Mouse (Mus musculus): ENCODE data around the gene Mapkbp1. TPM values are rescaled to one million over a fixed set of nuclear protein-coding genes. Genes with fewer than 3 reads are reported as not detected.

Gene Mapkbp1
- total and polyA plus RNA-seq, 2 experiments from 2014 or later: 1.1 to 18.7 TPM

DNA sequence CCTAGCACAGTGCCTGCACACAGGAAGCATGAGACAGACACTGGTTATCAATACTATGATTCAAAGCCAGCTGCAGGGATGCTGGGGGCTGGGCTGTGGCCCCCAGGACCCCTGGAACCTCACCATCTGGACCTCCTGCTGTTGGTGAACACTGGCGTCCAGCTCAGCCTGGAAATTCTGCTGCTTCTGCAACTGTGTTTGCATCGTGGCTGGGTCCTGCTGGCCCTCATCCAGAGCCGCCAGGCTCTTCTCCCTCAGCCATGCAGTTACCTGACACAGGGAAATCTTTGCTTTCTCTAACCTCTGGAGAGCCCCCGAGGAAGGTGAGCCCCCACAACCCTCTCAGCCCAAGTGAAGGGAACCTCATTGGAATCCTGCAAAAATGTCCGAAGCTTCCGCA is 78.9 kb downstream of the Mapkbp1 start:
- TF ChIP-seq EP300 (IDR thresholded peaks at IDR 0.05; ENCODE audit: low read depth): no peak
- no peak for TF ChIP-seq CTCF (IDR thresholded peaks at IDR 0.05; ENCODE audit: low read depth)
- DNase-seq (ENCODE audit: low spot score): no peak
- no peak overlapping the region for H3K9ac ChIP-seq (replicated peaks; ENCODE audit: low read depth, low read length)
- H3K27me3 ChIP-seq (ENCODE audit: control insufficient read depth, insufficient read depth, low read length): no peaks in the 10 kb centered on the region
- ATAC-seq (ENCODE audit: insufficient read depth, low read depth): no peak
- 54% methylated on average over 6 of the region's 6 CpGs for WGBS
- H3K36me3 ChIP-seq (replicated peaks; ENCODE audit: control insufficient read depth, insufficient read depth, low read length): no peaks in the 10 kb centered on the region
- H3K9me3 ChIP-seq (replicated peaks; ENCODE audit: control insufficient read depth, low read length): no peaks in the 10 kb centered on the region
- H3K27ac ChIP-seq (ENCODE audit: low read depth): no peak overlapping the region
- no peak overlapping the region for H3K4me3 ChIP-seq (ENCODE audit: low read depth, low read length)
- H3K4me1 ChIP-seq (ENCODE audit: control insufficient read depth, insufficient read depth): peaks cover 24% of the 10 kb centered on the region
- no peak overlapping the region for H3K4me2 ChIP-seq (ENCODE audit: low read depth, low read length)

DNA sequence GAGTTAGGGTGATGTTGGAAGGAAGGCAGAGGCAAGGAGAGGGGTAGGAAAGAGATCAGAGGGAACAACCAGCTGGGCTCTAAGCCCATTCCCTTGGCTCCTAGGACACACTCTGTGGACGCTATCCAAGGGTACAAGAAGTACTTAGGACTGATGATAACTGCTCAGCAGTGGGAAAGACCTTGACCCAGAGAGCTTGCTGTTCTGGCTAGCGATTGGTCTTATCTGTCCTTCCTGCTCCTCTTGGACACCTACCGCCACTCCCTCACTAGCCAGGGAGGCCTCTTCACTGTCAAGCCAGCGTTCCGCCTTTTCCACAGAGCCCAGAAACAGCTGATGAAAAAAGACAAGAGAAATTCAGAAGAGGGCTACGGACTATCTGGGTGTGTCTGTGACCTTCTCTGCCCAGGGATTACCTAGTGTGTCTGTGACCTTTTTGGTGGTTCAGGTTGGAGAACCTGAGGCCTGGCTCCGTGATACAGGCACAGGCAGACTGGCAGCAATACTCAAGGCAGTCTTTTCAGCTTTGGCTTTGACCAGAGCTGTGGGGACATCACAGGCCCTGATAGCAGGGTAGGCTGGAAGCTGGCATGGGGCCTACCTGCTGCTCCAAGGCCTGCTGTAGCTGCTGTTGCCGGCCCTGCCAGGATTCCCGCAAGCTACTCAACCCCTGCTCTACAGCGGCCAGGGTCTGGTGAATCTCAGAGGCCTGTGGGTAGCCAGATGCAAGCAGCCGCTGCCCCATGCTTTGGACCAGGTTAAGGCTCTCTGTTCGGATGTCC is 82.5 kb downstream of the Mapkbp1 start:
- 39% methylated on average over 12 of the region's 12 CpGs for WGBS
- ATAC-seq (ENCODE audit: insufficient read depth, low read depth) (peak; percentile 81), DNase-seq (ENCODE audit: low spot score) (peak; percentile 77)
- peaks cover 26% of the 10 kb centered on the region for H3K4me1 ChIP-seq (ENCODE audit: control insufficient read depth, insufficient read depth)
- TF ChIP-seq EP300 (IDR thresholded peaks at IDR 0.05; ENCODE audit: low read depth) (0 out of 2 replicates have a peak, but pooled peaks have one; percentile 36), CTCF (IDR thresholded peaks at IDR 0.05; ENCODE audit: low read depth) (no peak)
- H3K36me3 ChIP-seq (replicated peaks; ENCODE audit: control insufficient read depth, insufficient read depth, low read length): no peaks in the 10 kb centered on the region
- no peak overlapping the region for H3K4me2 ChIP-seq (ENCODE audit: low read depth, low read length)
- H3K27me3 ChIP-seq (ENCODE audit: control insufficient read depth, insufficient read depth, low read length): no peaks in the 10 kb centered on the region
- 0 out of 2 replicates have a peak overlapping the region, but pooled peaks have one; percentile 20 for H3K9ac ChIP-seq (replicated peaks; ENCODE audit: low read depth, low read length)
- peak overlapping the region; percentile 94 for H3K27ac ChIP-seq (ENCODE audit: low read depth)
- H3K9me3 ChIP-seq (replicated peaks; ENCODE audit: control insufficient read depth, low read length): no peaks in the 10 kb centered on the region
- H3K4me3 ChIP-seq (ENCODE audit: low read depth, low read length): no peak overlapping the region

DNA sequence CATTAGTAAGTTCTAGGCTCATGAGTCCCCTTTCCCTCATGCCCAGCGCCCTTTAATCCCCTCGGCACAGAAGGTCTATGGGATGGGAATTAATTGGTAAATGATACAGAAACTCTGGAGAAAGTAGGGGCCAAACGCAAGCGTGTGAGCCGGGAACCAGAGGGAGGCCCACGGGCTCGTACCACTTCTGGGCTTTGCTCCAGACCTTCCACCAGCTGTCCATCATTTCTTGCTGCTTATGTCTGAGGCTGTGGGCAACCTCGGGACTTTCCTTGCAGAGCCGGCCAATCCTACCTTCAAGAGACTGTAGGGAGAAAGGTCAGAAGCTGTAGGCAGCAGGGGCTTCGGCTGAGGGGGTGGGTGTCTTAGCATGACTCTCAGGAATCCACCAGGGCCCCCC is 83.4 kb downstream of the Mapkbp1 start:
- Histone ChIP-seq H3K9me3 (replicated peaks; ENCODE audit: control insufficient read depth, low read length) (no peaks in the 10 kb centered on the region), H3K27ac (ENCODE audit: low read depth) (peak overlapping the region; percentile 94), H3K27me3 (ENCODE audit: control insufficient read depth, insufficient read depth, low read length) (no peaks in the 10 kb centered on the region), H3K4me2 (ENCODE audit: low read depth, low read length) (no peak overlapping the region), H3K4me1 (ENCODE audit: control insufficient read depth, insufficient read depth) (peaks cover 26% of the 10 kb centered on the region), H3K4me3 (ENCODE audit: low read depth, low read length) (no peak overlapping the region), H3K9ac (replicated peaks; ENCODE audit: low read depth, low read length) (no peak overlapping the region), H3K36me3 (replicated peaks; ENCODE audit: control insufficient read depth, insufficient read depth, low read length) (no peaks in the 10 kb centered on the region)
- ATAC-seq (ENCODE audit: insufficient read depth, low read depth): no peak
- DNase-seq (ENCODE audit: low spot score): no peak
- TF ChIP-seq EP300 (IDR thresholded peaks at IDR 0.05; ENCODE audit: low read depth) (no peak), CTCF (IDR thresholded peaks at IDR 0.05; ENCODE audit: low read depth) (no peak)
- WGBS: 60% methylated on average over 10 of the region's 10 CpGs

DNA sequence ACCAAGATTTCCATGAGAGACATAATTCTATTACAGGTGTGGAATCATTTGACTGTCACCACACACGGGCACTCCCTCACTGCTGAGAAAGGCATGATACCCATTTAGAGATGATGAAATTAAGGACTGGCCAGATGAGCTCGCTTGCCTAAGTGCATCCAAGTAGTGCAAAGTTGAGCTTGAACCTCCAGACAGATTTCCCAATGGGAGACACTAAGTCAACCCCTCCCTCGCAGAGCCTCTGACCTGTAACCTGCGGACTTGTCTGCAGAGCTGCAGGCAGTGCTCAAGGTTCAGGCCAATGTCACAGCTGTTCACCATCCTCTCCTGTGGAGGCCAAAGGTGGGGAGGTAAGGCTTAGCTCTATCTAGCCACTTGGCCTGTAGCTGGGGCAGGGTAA is 86.3 kb downstream of the Mapkbp1 start:
- Histone ChIP-seq H3K27ac (ENCODE audit: low read depth) (no peak overlapping the region), H3K4me2 (ENCODE audit: low read depth, low read length) (no peak overlapping the region), H3K4me3 (ENCODE audit: low read depth, low read length) (no peak overlapping the region), H3K9ac (replicated peaks; ENCODE audit: low read depth, low read length) (no peak overlapping the region), H3K27me3 (ENCODE audit: control insufficient read depth, insufficient read depth, low read length) (no peaks in the 10 kb centered on the region), H3K36me3 (replicated peaks; ENCODE audit: control insufficient read depth, insufficient read depth, low read length) (no peaks in the 10 kb centered on the region), H3K4me1 (ENCODE audit: control insufficient read depth, insufficient read depth) (peaks cover 26% of the 10 kb centered on the region), H3K9me3 (replicated peaks; ENCODE audit: control insufficient read depth, low read length) (no peaks in the 10 kb centered on the region)
- WGBS: 83% methylated on average over 4 of the region's 4 CpGs
- DNase-seq (ENCODE audit: low spot score) (no peak), ATAC-seq (ENCODE audit: insufficient read depth, low read depth) (no peak)
- no peak for TF ChIP-seq EP300 (IDR thresholded peaks at IDR 0.05; ENCODE audit: low read depth)
- no peak for TF ChIP-seq CTCF (IDR thresholded peaks at IDR 0.05; ENCODE audit: low read depth)

DNA sequence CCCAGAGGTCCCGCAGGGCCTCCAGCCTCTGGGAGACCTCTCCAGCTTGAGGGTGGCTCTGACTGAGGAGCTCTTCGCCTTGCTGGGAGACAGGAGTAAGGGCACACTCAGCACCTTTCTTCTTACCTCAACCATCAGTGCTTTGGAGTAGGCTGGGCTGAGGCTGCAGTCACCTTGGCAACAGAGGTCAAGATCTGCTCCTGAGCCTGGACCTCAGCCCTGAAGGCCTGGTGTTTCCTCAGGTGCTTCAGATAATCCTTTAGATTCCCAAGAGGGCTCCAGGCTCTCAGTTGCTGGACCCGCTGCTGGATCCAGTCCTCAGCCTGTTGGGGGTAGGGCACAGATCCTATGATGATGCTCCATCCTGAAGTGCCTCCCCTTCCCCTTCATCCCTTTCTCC is 87.0 kb downstream of the Mapkbp1 start:
- TF ChIP-seq EP300 (IDR thresholded peaks at IDR 0.05; ENCODE audit: low read depth): no peak
- TF ChIP-seq CTCF (IDR thresholded peaks at IDR 0.05; ENCODE audit: low read depth): no peak
- 89% methylated on average over 3 of the region's 3 CpGs for WGBS
- Histone ChIP-seq H3K9me3 (replicated peaks; ENCODE audit: control insufficient read depth, low read length) (no peaks in the 10 kb centered on the region), H3K27ac (ENCODE audit: low read depth) (no peak overlapping the region), H3K27me3 (ENCODE audit: control insufficient read depth, insufficient read depth, low read length) (peaks cover 3% of the 10 kb centered on the region; the same call in 1 of the 2 replicates), H3K9ac (replicated peaks; ENCODE audit: low read depth, low read length) (no peak overlapping the region), H3K4me3 (ENCODE audit: low read depth, low read length) (no peak overlapping the region), H3K36me3 (replicated peaks; ENCODE audit: control insufficient read depth, insufficient read depth, low read length) (no peaks in the 10 kb centered on the region), H3K4me2 (ENCODE audit: low read depth, low read length) (no peak overlapping the region), H3K4me1 (ENCODE audit: control insufficient read depth, insufficient read depth) (peaks cover 20% of the 10 kb centered on the region)
- no peak for DNase-seq (ENCODE audit: low spot score)
- ATAC-seq (ENCODE audit: insufficient read depth, low read depth): no peak
